Mouse (Mus musculus): ENCODE results near the gene Gpr15. TPM values are rescaled to one million over a fixed set of nuclear protein-coding genes. Genes with fewer than 3 reads are reported as not detected.

Gpr15 gene
- total and polyA plus RNA-seq, 2 experiments from 2014 or later, result 0.05 TPM; not detected in 1

DNA sequence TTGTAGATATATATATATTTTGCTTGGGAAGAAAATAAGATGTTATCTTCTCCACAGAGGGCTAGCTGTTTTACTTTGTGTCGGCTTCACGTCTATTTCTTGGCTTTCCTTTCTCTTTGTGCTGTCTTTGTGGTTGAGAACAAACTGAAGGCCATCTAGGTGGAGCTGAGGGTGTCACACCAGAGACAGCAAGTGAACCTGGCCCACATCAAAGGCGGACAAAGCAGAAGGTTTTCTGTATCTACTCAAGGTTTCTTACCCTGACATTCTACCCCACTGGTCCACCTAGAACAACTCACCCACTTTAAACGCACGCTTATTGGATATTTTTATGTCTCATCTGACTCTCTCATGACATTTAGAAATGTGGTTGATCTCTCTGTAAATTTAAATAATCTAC is 24.8 kb downstream of the Gpr15 start:
- Histone ChIP-seq H3K36me3 (ENCODE audit: insufficient read depth, low read length) (no peaks in the 10 kb centered on the region), H3K4me1 (ENCODE audit: insufficient read depth, low read length) (no peaks in the 10 kb centered on the region), H3K9me3 (ENCODE audit: low read length) (no peaks in the 10 kb centered on the region), H3K9ac (replicated peaks; ENCODE audit: low read length) (no peak overlapping the region), H3K27me3 (ENCODE audit: insufficient read depth, low read length) (no peaks in the 10 kb centered on the region), H3K4me3 (ENCODE audit: low read length) (no peak overlapping the region), H3K27ac (no peak overlapping the region), H3K4me2 (ENCODE audit: low read depth, low read length) (no peak overlapping the region)
- ATAC-seq (no peak), DNase-seq (ENCODE audit: low spot score) (no peak)
- TF ChIP-seq CTCF (IDR thresholded peaks at IDR 0.05; ENCODE audit: low read depth), result no peak
- 90% methylated on average over 5 of the region's 5 CpGs for WGBS

DNA sequence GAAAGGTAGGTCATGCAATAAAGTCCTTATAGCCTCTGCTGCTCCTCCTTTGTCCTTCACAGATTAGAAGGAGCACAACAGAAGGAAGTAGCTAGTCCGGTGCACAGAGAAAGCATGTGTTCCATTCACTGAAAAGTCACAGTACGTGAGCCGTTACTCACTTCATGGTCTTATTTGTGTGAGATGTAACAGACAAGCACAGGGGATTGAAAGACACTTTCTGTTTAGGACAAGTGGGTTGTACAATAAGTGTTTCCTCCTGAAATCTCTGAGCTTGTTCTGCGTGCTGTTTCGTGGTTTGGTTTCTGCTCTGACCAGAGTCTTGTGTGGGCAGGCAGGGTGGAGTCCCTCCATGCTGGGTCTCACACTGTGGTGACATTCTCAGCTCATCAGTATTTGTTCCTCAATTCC is 28.5 kb downstream of the Gpr15 start:
- H3K27me3 ChIP-seq (ENCODE audit: insufficient read depth, low read length), result no peaks in the 10 kb centered on the region
- no peak overlapping the region for H3K4me3 ChIP-seq (ENCODE audit: low read length)
- ATAC-seq (no peak), DNase-seq (ENCODE audit: low spot score) (no peak)
- no peak overlapping the region for H3K27ac ChIP-seq
- no peak overlapping the region for H3K9ac ChIP-seq (replicated peaks; ENCODE audit: low read length)
- no peak overlapping the region for H3K4me2 ChIP-seq (ENCODE audit: low read depth, low read length)
- no peaks in the 10 kb centered on the region for H3K4me1 ChIP-seq (ENCODE audit: insufficient read depth, low read length)
- no peaks in the 10 kb centered on the region for H3K9me3 ChIP-seq (ENCODE audit: low read length)
- no peaks in the 10 kb centered on the region for H3K36me3 ChIP-seq (ENCODE audit: insufficient read depth, low read length)
- no peak for TF ChIP-seq CTCF (IDR thresholded peaks at IDR 0.05; ENCODE audit: low read depth)
- 74% methylated on average over 5 of the region's 5 CpGs for WGBS

DNA sequence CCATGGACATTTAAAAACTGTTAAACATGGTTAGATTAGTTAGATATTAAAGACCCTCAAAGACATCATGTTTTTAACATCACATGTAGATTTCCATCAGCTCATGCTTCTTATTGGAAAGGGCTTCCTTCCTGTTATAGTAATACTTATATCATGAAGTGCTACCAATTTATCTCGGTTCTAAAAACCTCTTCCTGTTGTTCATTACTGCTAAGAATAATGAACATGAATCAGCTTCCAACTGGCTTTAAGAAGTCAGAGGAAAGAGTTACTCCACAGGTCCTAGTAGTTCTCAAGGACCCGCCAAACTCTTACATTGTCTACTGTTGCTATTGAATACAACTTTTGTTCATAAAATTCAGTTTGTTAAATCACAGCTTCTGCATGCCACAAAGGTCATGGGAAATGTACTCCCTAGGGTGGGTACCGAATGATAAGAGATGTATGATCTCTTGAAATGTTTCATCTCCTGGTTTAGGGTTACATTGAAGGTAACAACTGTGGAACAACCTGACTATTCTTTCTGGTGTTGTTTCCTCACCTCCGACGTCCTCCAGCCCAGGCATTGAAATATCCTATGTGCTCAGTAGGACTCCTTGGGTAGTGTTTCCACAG is 29.2 kb downstream of the Gpr15 start:
- H3K36me3 ChIP-seq (ENCODE audit: insufficient read depth, low read length), result no peaks in the 10 kb centered on the region
- H3K4me1 ChIP-seq (ENCODE audit: insufficient read depth, low read length), result no peaks in the 10 kb centered on the region
- 84% methylated on average over 5 of the region's 5 CpGs for WGBS
- no peak overlapping the region for H3K4me2 ChIP-seq (ENCODE audit: low read depth, low read length)
- ATAC-seq, result no peak
- H3K9ac ChIP-seq (replicated peaks; ENCODE audit: low read length), result no peak overlapping the region
- no peak overlapping the region for H3K4me3 ChIP-seq (ENCODE audit: low read length)
- TF ChIP-seq CTCF (IDR thresholded peaks at IDR 0.05; ENCODE audit: low read depth), result no peak
- H3K27me3 ChIP-seq (ENCODE audit: insufficient read depth, low read length), result no peaks in the 10 kb centered on the region
- no peak overlapping the region for H3K27ac ChIP-seq
- DNase-seq (ENCODE audit: low spot score), result no peak
- no peaks in the 10 kb centered on the region for H3K9me3 ChIP-seq (ENCODE audit: low read length)

DNA sequence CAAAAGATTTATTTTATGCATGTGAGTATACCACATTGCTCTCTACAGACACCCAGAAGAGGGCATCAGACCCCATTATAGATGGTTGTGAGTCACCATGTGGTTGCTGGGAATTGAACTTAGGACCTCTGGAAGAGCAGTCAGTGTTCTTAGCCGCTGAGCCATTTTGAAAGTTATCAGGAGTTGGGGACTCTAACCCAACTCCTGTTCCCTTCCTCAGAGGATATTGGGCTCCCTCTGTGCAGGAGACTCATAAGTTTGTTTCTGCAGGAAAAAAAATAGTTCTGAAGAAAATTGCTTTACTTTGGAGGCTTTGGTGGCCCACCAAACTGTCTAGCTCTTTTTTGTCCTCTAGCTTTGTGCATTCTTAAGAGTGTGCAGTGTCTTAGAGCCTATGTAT is 30.3 kb downstream of the Gpr15 start:
- TF ChIP-seq CTCF (IDR thresholded peaks at IDR 0.05; ENCODE audit: low read depth), result no peak
- Histone ChIP-seq H3K9ac (replicated peaks; ENCODE audit: low read length) (no peak overlapping the region), H3K27ac (no peak overlapping the region), H3K27me3 (ENCODE audit: insufficient read depth, low read length) (no peaks in the 10 kb centered on the region), H3K4me2 (ENCODE audit: low read depth, low read length) (no peak overlapping the region), H3K4me1 (ENCODE audit: insufficient read depth, low read length) (no peaks in the 10 kb centered on the region), H3K4me3 (ENCODE audit: low read length) (no peak overlapping the region), H3K36me3 (ENCODE audit: insufficient read depth, low read length) (no peaks in the 10 kb centered on the region), H3K9me3 (ENCODE audit: low read length) (no peaks in the 10 kb centered on the region)
- WGBS, result 97% methylated on average over 1 of the region's 1 CpGs
- no peak for DNase-seq (ENCODE audit: low spot score)
- no peak for ATAC-seq

DNA sequence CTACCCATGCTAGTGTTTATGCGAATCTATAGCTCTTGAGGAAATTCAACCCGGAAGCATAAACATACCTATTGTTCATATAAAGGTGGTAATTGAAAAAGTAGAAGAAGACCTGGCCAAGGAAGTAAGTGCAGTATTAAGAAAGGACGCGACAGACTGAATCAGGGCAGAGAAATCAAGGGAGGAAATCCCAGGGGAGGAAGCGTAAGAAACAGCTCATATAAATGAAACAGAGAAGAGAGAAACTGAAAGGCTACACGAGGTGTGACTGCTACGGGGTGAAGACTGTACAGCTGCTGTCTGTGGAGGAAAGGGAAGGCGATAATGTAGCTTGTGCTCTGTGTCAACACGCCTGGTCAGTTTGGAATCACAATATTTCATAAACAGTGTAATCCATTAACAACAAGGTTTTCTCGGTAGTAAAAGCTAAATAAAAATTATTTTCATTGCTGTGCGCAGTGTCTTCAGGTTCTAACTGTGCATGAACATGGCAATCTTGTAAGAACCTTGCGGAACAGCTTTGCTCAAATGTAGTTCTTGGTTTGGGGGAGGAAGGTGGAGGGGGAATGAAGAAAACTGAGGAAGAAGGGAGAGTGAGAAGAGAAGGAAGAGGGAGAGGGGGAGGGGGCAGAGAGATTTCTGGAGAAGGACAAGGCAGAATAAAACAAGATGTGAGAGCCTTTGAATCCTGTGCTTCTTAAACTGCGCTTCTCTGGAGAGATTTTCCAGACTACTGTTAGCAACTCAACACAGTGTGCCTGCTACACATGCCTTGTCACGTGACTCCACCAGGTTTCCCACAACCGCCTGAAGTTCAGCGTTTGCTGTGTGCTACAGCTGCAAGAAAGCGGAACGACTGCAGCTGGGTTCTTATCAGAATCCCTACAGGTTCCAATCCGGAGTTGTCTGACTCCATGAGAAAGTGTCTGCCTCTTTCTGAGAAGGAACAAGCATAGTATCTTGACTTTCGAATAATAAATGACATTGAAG is 33.0 kb downstream of the Gpr15 start:
- ATAC-seq (no peak), DNase-seq (ENCODE audit: low spot score) (no peak)
- Histone ChIP-seq H3K9me3 (ENCODE audit: low read length) (no peaks in the 10 kb centered on the region), H3K27ac (no peak overlapping the region), H3K27me3 (ENCODE audit: insufficient read depth, low read length) (no peaks in the 10 kb centered on the region), H3K36me3 (ENCODE audit: insufficient read depth, low read length) (0 out of 2 replicates have a peak, but pooled peaks cover 3% of the 10 kb centered on the region), H3K4me2 (ENCODE audit: low read depth, low read length) (no peak overlapping the region), H3K4me3 (ENCODE audit: low read length) (no peak overlapping the region), H3K4me1 (ENCODE audit: insufficient read depth, low read length) (no peaks in the 10 kb centered on the region), H3K9ac (replicated peaks; ENCODE audit: low read length) (no peak overlapping the region)
- WGBS, result 83% methylated on average over 20 of the region's 20 CpGs
- no peak for TF ChIP-seq CTCF (IDR thresholded peaks at IDR 0.05; ENCODE audit: low read depth)

DNA sequence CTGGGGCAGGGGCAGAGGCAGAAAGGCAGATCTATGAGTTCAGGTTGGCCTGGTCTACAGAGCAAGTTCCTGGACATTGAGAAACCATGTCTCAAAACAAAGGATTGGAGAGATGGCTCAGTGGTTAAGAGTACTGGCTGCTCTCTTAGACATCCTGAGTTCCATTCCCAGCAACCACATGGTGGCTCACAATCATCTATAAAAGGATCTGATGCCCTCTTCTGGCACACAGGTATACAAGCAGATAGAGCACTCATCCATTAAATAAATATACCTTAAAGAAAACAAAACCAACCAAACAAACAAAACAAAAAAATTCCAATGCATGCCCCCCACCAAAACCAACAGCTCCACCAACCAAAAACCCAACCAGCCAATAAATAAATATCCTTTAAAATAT is 34.3 kb downstream of the Gpr15 start:
- Histone ChIP-seq H3K4me2 (ENCODE audit: low read depth, low read length) (no peak overlapping the region), H3K27ac (no peak overlapping the region), H3K36me3 (ENCODE audit: insufficient read depth, low read length) (0 out of 2 replicates have a peak, but pooled peaks cover 3% of the 10 kb centered on the region), H3K27me3 (ENCODE audit: insufficient read depth, low read length) (no peaks in the 10 kb centered on the region), H3K9me3 (ENCODE audit: low read length) (no peaks in the 10 kb centered on the region), H3K4me3 (ENCODE audit: low read length) (no peak overlapping the region), H3K4me1 (ENCODE audit: insufficient read depth, low read length) (no peaks in the 10 kb centered on the region), H3K9ac (replicated peaks; ENCODE audit: low read length) (no peak overlapping the region)
- ATAC-seq (no peak), DNase-seq (ENCODE audit: low spot score) (no peak)
- TF ChIP-seq CTCF (IDR thresholded peaks at IDR 0.05; ENCODE audit: low read depth), result no peak

Measured in hindbrain, postnatal 0 days (tissue).